In genomic region chr15:27864397-27864796, GRCm38 (mm10) we compare ENCODE assay signal across 20 mouse cellular contexts.
"Had no signal": no experiment of that assay in that cellular context is flagged by ENCODE, and none has a peak within 500 bp of the region (broad histone marks: within the 10 kb centered on the region; RNA-seq: fewer than 3 reads in every experiment).

No protein-coding gene starts in this region.

- H3K4me1 ChIP-seq: intestine, embryonic 15.5 days; kidney, embryonic 15.5 days; neural tube, embryonic 12.5 days had no signal

- ATAC-seq: intestine, embryonic 15.5 days; lung, postnatal 0 days had no signal

- H3K27ac ChIP-seq: intestine, embryonic 15.5 days; kidney, embryonic 15.5 days; liver, embryonic 15.5 days; macrophage; neural tube, embryonic 12.5 days; neural tube, embryonic 15.5 days; stomach, embryonic 15.5 days had no signal

- H3K4me2 ChIP-seq: intestine, embryonic 15.5 days; kidney, embryonic 15.5 days; liver, embryonic 15.5 days; lung, embryonic 14.5 days; midbrain, embryonic 11.5 days; neural tube, embryonic 12.5 days; neural tube, embryonic 15.5 days; stomach, embryonic 15.5 days had no signal

- H3K4me3 ChIP-seq: intestine, embryonic 15.5 days; kidney, embryonic 15.5 days; liver, embryonic 15.5 days; megakaryocyte, embryonic 14.5 days; neural tube, embryonic 12.5 days; neural tube, embryonic 15.5 days; stomach, embryonic 15.5 days had no signal

- H3K9me3 ChIP-seq: intestine, embryonic 15.5 days; kidney, embryonic 15.5 days; liver, embryonic 15.5 days; megakaryocyte, embryonic 14.5 days; neural tube, embryonic 12.5 days; neural tube, embryonic 15.5 days; stomach, embryonic 15.5 days had no signal

- H3K9ac ChIP-seq: intestine, embryonic 15.5 days; kidney, embryonic 15.5 days; liver, embryonic 15.5 days; lung, embryonic 14.5 days; neural tube, embryonic 12.5 days; neural tube, embryonic 15.5 days; stomach, embryonic 15.5 days had no signal

- H3K36me3 ChIP-seq: liver, embryonic 15.5 days had no signal

- DNase-seq: kidney, adult 11 months; kidney, adult 8-10 months; kidney, postnatal 14 days; kidney, postnatal 4 days; lung, embryonic 14.5 days; midbrain, embryonic 14.5 days; right cerebral cortex, adult 18-20 months; right cerebral cortex, postnatal 14 days; right cerebral cortex, postnatal 4 days; thymus, postnatal 25 days had no signal

- H3K27me3 ChIP-seq: intestine, embryonic 15.5 days; kidney, embryonic 15.5 days; liver, embryonic 15.5 days; neural tube, embryonic 12.5 days; neural tube, embryonic 15.5 days; stomach, embryonic 15.5 days had no signal
